Mouse (Mus musculus) liver, embryonic 14.5 days (tissue): ENCODE results near the gene Traf3ip3.

Experiments used
- CTCF ChIP-seq: IDR thresholded peaks from 2 replicates; pipeline ENCODE4 v1.5.1; 2016; ENCODE audit warnings: antibody characterized with exemption, low read depth, control low read depth
- EP300 ChIP-seq: IDR thresholded peaks from 2 replicates; pipeline ENCODE4 v1.6.1; 2016; ENCODE audit warnings: antibody characterized with exemption, low read depth

GRCm38 (mm10) chr1:193242863-193243262 lies 41.4 kb upstream of the Traf3ip3 start:
- no peak for TF ChIP-seq EP300
- TF ChIP-seq CTCF: no peak
